Mouse (Mus musculus) CH12.LX (cell line): ENCODE results near the gene Zdhhc19. TPM values are rescaled to one million over a fixed set of nuclear protein-coding genes. Genes with fewer than 3 reads are reported as not detected.

ENCODE experiments used
- DNase-seq: peaks from one replicate; pipeline ENCODE4 v3.0.0-alpha.2; 2013; ENCODE audit errors: extremely low read depth
- H3K27ac ChIP-seq: 2 replicates; pipeline ENCODE4 v1.5.1; 2012; ENCODE audit warnings: low read depth, mild to moderate bottlenecking, control low read depth, moderate library complexity; ENCODE audit not compliant: insufficient read depth
- H3K27me3 ChIP-seq: replicated peaks from 2 replicates; pipeline ENCODE3; 2012; ENCODE audit warnings: inconsistent platforms
- H3K36me3 ChIP-seq, 2 experiments: replicated peaks in 1 of 2; 2 replicates each; pipeline versions ENCODE3 to v1.6.1; 2012; ENCODE audit warnings: inconsistent platforms in 1 of 2, low read length in 1 of 2, mild to moderate bottlenecking in 1 of 2, mixed read lengths in 1 of 2, moderate library complexity in 1 of 2; ENCODE audit not compliant: control insufficient read depth in 1 of 2, insufficient read depth in 1 of 2
- H3K4me1 ChIP-seq, 2 experiments: 2 replicates each; pipeline ENCODE4 v1.6.1; 2012; ENCODE audit warnings: inconsistent platforms in 1 of 2, moderate library complexity in 1 of 2; ENCODE audit not compliant: insufficient read depth in 2 of 2, control insufficient read depth in 1 of 2
- H3K4me2 ChIP-seq: 2 replicates; pipeline ENCODE4 v1.6.1; 2012; ENCODE audit warnings: low read depth, mild to moderate bottlenecking, control low read depth; ENCODE audit not compliant: poor library complexity, insufficient read depth, severe bottlenecking
- H3K4me3 ChIP-seq, 3 experiments: fragments of 150-350 bp in 1 of 3; sonication (generic) in 1 of 3; replicated peaks in 1 of 3; 2 replicates each; pipeline versions ENCODE3 to v1.5.1; 2011 to 2012; ENCODE audit warnings: low read depth in 2 of 3, low read length in 2 of 3, mild to moderate bottlenecking in 2 of 3, moderate library complexity in 2 of 3, control low read depth in 1 of 3, improper control_type of control experiment in 1 of 3, inconsistent platforms in 1 of 3, mixed read lengths in 1 of 3; ENCODE audit not compliant: poor library complexity in 1 of 3
- H3K79me2 ChIP-seq: replicated peaks from 2 replicates; pipeline ENCODE4 v1.6.1; 2012; ENCODE audit warnings: mild to moderate bottlenecking, moderate library complexity; ENCODE audit not compliant: control insufficient read depth, poor library complexity, insufficient read depth, severe bottlenecking; ENCODE audit errors: extremely low read depth
- H3K9ac ChIP-seq: 2 replicates; pipeline ENCODE4 v1.6.1; 2012; ENCODE audit warnings: low read depth, mild to moderate bottlenecking, control low read depth, moderate library complexity; ENCODE audit not compliant: insufficient read depth
- H3K9me3 ChIP-seq: replicated peaks from 2 replicates; pipeline ENCODE3; 2012; ENCODE audit warnings: low read length, inconsistent platforms, mixed read lengths
- CHD1 ChIP-seq: IDR thresholded peaks from 2 replicates; pipeline ENCODE4 v1.6.1; 2012; ENCODE audit warnings: low read depth, low read length, improper control_type of control experiment, inconsistent platforms
- E2F4 ChIP-seq: IDR thresholded peaks from 2 replicates; pipeline ENCODE4 v1.6.1; 2011; ENCODE audit warnings: low read depth, low read length, improper control_type of control experiment; ENCODE audit not compliant: insufficient replicate concordance
- EP300 ChIP-seq: IDR thresholded peaks from 2 replicates; pipeline ENCODE4 v1.6.1; 2011; ENCODE audit warnings: low read length, improper control_type of control experiment
- GABPA ChIP-seq: IDR thresholded peaks from 2 replicates; pipeline ENCODE4 v1.6.1; 2012; ENCODE audit warnings: low read depth, low read length, improper control_type of control experiment, inconsistent platforms; ENCODE audit not compliant: insufficient replicate concordance
- HCFC1 ChIP-seq: IDR thresholded peaks from 2 replicates; pipeline ENCODE4 v1.6.1; 2012; ENCODE audit warnings: low read depth, mild to moderate bottlenecking, inconsistent platforms, low read length, improper control_type of control experiment
- JUN ChIP-seq: IDR thresholded peaks from 2 replicates; pipeline ENCODE4 v1.6.1; 2011; ENCODE audit warnings: low read depth, mild to moderate bottlenecking, low read length, improper control_type of control experiment, moderate library complexity; ENCODE audit not compliant: insufficient read depth
- JUND ChIP-seq: conservative IDR thresholded peaks from 2 replicates; pipeline ENCODE4 v1.6.1; 2011; ENCODE audit warnings: low read depth, low read length, improper control_type of control experiment
- MAFK ChIP-seq: IDR thresholded peaks from 2 replicates; pipeline ENCODE4 v1.6.1; 2011; ENCODE audit warnings: low read length, improper control_type of control experiment; ENCODE audit not compliant: insufficient replicate concordance
- MAX ChIP-seq: IDR thresholded peaks from 2 replicates; pipeline ENCODE4 v1.6.1; 2011; ENCODE audit warnings: low read length, improper control_type of control experiment
- PAX5 ChIP-seq: IDR thresholded peaks from 2 replicates; pipeline ENCODE4 v1.6.1; 2012; ENCODE audit warnings: low read length, inconsistent platforms, mixed read lengths
- POLR2A ChIP-seq: IDR thresholded peaks from 2 replicates; pipeline ENCODE4 v1.6.1; 2011; ENCODE audit warnings: low read depth, mild to moderate bottlenecking, improper control_type of control experiment, low read length
- SIN3A ChIP-seq: IDR thresholded peaks from 2 replicates; pipeline ENCODE4 v1.6.1; 2012; ENCODE audit warnings: low read length, improper control_type of control experiment, inconsistent platforms
- TBP ChIP-seq: conservative IDR thresholded peaks from 2 replicates; pipeline ENCODE4 v1.6.1; 2011; ENCODE audit warnings: low read depth, low read length, improper control_type of control experiment
- TCF12 ChIP-seq: IDR thresholded peaks from 2 replicates; pipeline ENCODE4 v1.6.1; 2014; ENCODE audit warnings: low read depth, mild to moderate bottlenecking, inconsistent platforms, low read length, improper control_type of control experiment
- ZC3H11A ChIP-seq: IDR thresholded peaks from 2 replicates; pipeline ENCODE4 v1.6.1; 2012; ENCODE audit warnings: low read depth, mild to moderate bottlenecking, inconsistent platforms, low read length, improper control_type of control experiment
- ZMIZ1 ChIP-seq: IDR thresholded peaks from 2 replicates; pipeline ENCODE4 v1.6.1; 2012; ENCODE audit warnings: low read depth, mild to moderate bottlenecking, inconsistent platforms, low read length, improper control_type of control experiment
- dilution Hi-C: fragments of 300-500 bp; cut with MboI; formaldehyde crosslinking; loops from 2 replicates; pipeline ENCODE4 v1.14.3; 2020; ENCODE audit warnings: low sequenced_read_pairs; ENCODE audit not compliant: extremely low pct_unique_long_range_greater_than_20kb, extremely low pct_ligation_motif_present
- in situ Hi-C: fragments of 300-500 bp; cut with MboI; formaldehyde crosslinking; loops from 3 replicates; pipeline ENCODE4 v1.14.3; 2019; ENCODE audit warnings: low sequenced_read_pairs, low pct_ligation_motif_present, low pct_unique_long_range_greater_than_20kb, mixed read lengths
- polyA plus RNA-seq: library from polyadenylated mRNA; unstranded; fragments of >175 nt; gene quantifications from 2 replicates; pipeline ENCODE4 v1.2.1, GENCODE M21; 2012; ENCODE audit warnings: low read depth; ENCODE audit not compliant: insufficient read length
- total RNA-seq, 2 experiments: library from RNA; depleted of rRNA; stranded (reverse); fragments of 300-350 nt in 1 of 2; fragments of >200 nt in 1 of 2; gene quantifications; 2 replicates each; pipeline ENCODE4 v1.2.3; 2012 to 2014

The Zdhhc19 gene
- total and polyA plus RNA-seq, 3 experiments: not detected

DNA sequence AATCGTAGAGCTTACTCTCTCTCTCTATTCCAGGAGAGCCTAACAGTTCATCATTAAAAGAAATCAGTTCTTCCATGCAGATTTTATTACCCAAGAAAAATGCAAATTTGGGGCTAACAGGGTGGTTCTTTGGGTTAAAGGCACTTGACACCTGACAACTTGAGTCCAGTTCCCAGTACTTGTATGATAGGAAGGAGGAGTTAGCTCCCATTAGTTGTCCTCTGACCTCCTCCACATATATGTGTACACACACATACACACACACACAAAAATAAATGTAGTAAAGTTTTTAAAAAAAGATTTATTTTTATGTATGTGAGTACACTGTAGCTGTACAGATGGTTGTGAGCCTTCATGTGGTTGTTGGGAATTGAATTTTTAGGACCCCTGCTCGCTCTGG lies 45.9 kb upstream of the Zdhhc19 start:
- Histone ChIP-seq H3K79me2 (no peaks in the 10 kb centered on the region; the same call in 1 of the 2 replicates), H3K4me2 (no peak overlapping the region), H3K27ac (no peak overlapping the region), H3K9me3 (no peaks in the 10 kb centered on the region), H3K9ac (no peak overlapping the region), H3K36me3 (peaks cover 5 to 31% of the 10 kb centered on the region in 2 experiments), H3K27me3 (no peaks in the 10 kb centered on the region), H3K4me1 (peaks cover 0 to 6% of the 10 kb centered on the region in 2 experiments; a peak in 1 of 4 replicates), H3K4me3 (no peak overlapping the region)
- in situ Hi-C loops: loop anchor here (25.0 kb wide), 1 partner anchor 188 kb away; the partner anchor contains the start of gene Smco1
- dilution Hi-C loops: no loop called here
- TF ChIP-seq EP300: no peak
- no peak for TF ChIP-seq HCFC1
- TF ChIP-seq CHD1: no peak
- TF ChIP-seq GABPA: no peak
- no peak for TF ChIP-seq MAFK
- TF ChIP-seq E2F4: no peak
- TF ChIP-seq MAX: no peak
- TF ChIP-seq PAX5: no peak
- TF ChIP-seq JUND: no peak
- TF ChIP-seq JUN: no peak
- DNase-seq: no peak

DNA sequence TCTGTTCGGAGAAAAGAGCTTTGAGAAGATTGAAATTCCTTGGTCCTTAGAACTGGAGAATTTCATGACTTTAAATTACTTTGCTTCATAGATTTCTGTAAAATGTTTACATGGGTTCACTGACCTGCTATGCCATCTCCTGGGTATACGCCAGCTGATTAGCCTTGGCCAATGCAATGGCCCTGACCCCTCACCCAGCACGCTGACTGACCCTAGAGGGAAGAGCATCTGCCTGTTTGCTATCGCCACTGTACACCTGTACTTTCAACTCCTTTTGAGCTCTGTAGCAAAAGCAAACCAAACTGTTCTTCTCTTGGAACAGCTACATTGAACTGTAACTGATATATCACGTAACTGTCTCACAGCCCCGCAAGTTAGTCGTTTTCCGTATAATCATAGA lies 43.0 kb upstream of the Zdhhc19 start:
- Histone ChIP-seq H3K9ac (no peak overlapping the region), H3K27ac (no peak overlapping the region), H3K4me1 (peaks cover 2 to 12% of the 10 kb centered on the region in 2 experiments; a peak in 2 of 4 replicates), H3K9me3 (no peaks in the 10 kb centered on the region), H3K4me3 (no peak overlapping the region), H3K4me2 (no peak overlapping the region), H3K79me2 (no peaks in the 10 kb centered on the region; the same call in 1 of the 2 replicates), H3K27me3 (no peaks in the 10 kb centered on the region), H3K36me3 (peaks cover 12 to 42% of the 10 kb centered on the region in 2 experiments)
- in situ Hi-C loops (loop anchor here (25.0 kb wide), 1 partner anchor 191 kb away; the partner anchor contains the start of gene Smco1), dilution Hi-C loops (no loop called here)
- TF ChIP-seq MAFK (no peak), ZC3H11A (no peak), SIN3A (no peak), TCF12 (no peak), POLR2A (no peak), JUND (no peak), ZMIZ1 (no peak), TBP (no peak)
- no peak for DNase-seq
